Mouse (Mus musculus) erythroblast, embryonic 14.5 days (primary cell): ENCODE data around the gene Clasrp. TPM values are rescaled to one million over a fixed set of nuclear protein-coding genes. Genes with fewer than 3 reads are reported as not detected.
"Not testable (repeated sequence)": the region's sequence is repeated elsewhere in the genome, so short reads cannot be mapped to it uniquely, and the experiment has no call there.

Source experiments
- H3K27me3 ChIP-seq: 2 replicates; pipeline ENCODE4 v1.6.1; 2012; ENCODE audit warnings: inconsistent platforms; ENCODE audit not compliant: control insufficient read depth
- H3K36me3 ChIP-seq: 2 replicates; pipeline ENCODE4 v1.6.1; 2012; ENCODE audit warnings: mild to moderate bottlenecking, inconsistent platforms; ENCODE audit not compliant: control insufficient read depth
- H3K4me1 ChIP-seq: 2 replicates; pipeline ENCODE4 v1.6.1; 2012; ENCODE audit warnings: inconsistent platforms; ENCODE audit not compliant: control insufficient read depth
- H3K4me3 ChIP-seq: replicated peaks from 2 replicates; pipeline ENCODE3; 2012; ENCODE audit warnings: moderate library complexity, mild to moderate bottlenecking, inconsistent platforms
- H3K9me3 ChIP-seq: 2 replicates; pipeline ENCODE4 v1.6.1; 2012; ENCODE audit warnings: low read length, inconsistent platforms, mixed read lengths; ENCODE audit not compliant: control insufficient read depth
- GATA1 ChIP-seq: IDR thresholded peaks from 2 replicates; pipeline ENCODE4 v1.6.1; 2012; ENCODE audit warnings: low read length, inconsistent platforms, mixed read lengths
- TAL1 ChIP-seq: IDR thresholded peaks from 3 replicates; pipeline ENCODE4 v1.6.1; 2012; ENCODE audit warnings: low read length, inconsistent platforms, mixed read lengths
- polyA plus RNA-seq: library from polyadenylated mRNA; stranded (reverse); fragments of >175 nt; gene quantifications from 2 replicates; pipeline ENCODE4 v1.2.3, GENCODE M21; 2012

The Clasrp gene
- polyA plus RNA-seq, 1 experiment = 10.2 TPM

GRCm38 (mm10) chr7:19615036-19615577 is 10.8 kb upstream of the Clasrp start:
- Histone ChIP-seq H3K9me3 (peaks cover 5% of the 10 kb centered on the region), H3K4me1 (peaks cover 9% of the 10 kb centered on the region), H3K4me3 (no peak overlapping the region), H3K36me3 (no peaks in the 10 kb centered on the region; the same call in 1 of the 2 replicates), H3K27me3 (peaks cover 8% of the 10 kb centered on the region)
- no peak for TF ChIP-seq TAL1
- TF ChIP-seq GATA1 = no peak

GRCm38 (mm10) chr7:19610969-19611368 is 6.7 kb upstream of the Clasrp start:
- no peak for TF ChIP-seq TAL1
- no peak for TF ChIP-seq GATA1
- peaks cover 5% of the 10 kb centered on the region for H3K9me3 ChIP-seq
- H3K4me3 ChIP-seq = no peak overlapping the region
- H3K27me3 ChIP-seq = no peaks in the 10 kb centered on the region
- no peaks in the 10 kb centered on the region; the same call in 1 of the 2 replicates for H3K36me3 ChIP-seq
- peaks cover 8% of the 10 kb centered on the region for H3K4me1 ChIP-seq

GRCm38 (mm10) chr7:19609641-19610332 is 5.5 kb upstream of the Clasrp start:
- TF ChIP-seq GATA1 (no peak), TAL1 (no peak)

GRCm38 (mm10) chr7:19607291-19607690 is 3.0 kb upstream of the Clasrp start:
- H3K4me3 ChIP-seq = no peak overlapping the region
- H3K36me3 ChIP-seq = peaks cover 9% of the 10 kb centered on the region
- peaks cover 30% of the 10 kb centered on the region for H3K4me1 ChIP-seq
- peaks cover 5% of the 10 kb centered on the region for H3K9me3 ChIP-seq
- TF ChIP-seq GATA1 (no peak), TAL1 (no peak)
- H3K27me3 ChIP-seq = no peaks in the 10 kb centered on the region

More at GRCm38 (mm10) chr7:19609641-19610332, 5.5 kb upstream of the Clasrp start:
- Histone ChIP-seq H3K4me3 (no peak overlapping the region), H3K27me3 (no peaks in the 10 kb centered on the region), H3K9me3 (peaks cover 5% of the 10 kb centered on the region), H3K4me1 (peaks cover 8% of the 10 kb centered on the region), H3K36me3 (no peaks in the 10 kb centered on the region; the same call in 1 of the 2 replicates)

GRCm38 (mm10) chr7:19604606-19605214 is 424 bp upstream of the Clasrp start:
- not testable (repeated sequence) for H3K27me3 ChIP-seq, H3K9me3 ChIP-seq
- Histone ChIP-seq H3K4me1 (peaks cover 46% of the 10 kb centered on the region), H3K36me3 (peaks cover 32% of the 10 kb centered on the region), H3K4me3 (peak overlapping the region; percentile 70)

- Histone ChIP-seq H3K4me3 (peak overlapping the region; percentile 70), H3K36me3 (peaks cover 49% of the 10 kb centered on the region), H3K27me3 (no peaks in the 10 kb centered on the region), H3K9me3 (no peaks in the 10 kb centered on the region), H3K4me1 (peaks cover 46% of the 10 kb centered on the region)
- no peak for TF ChIP-seq TAL1
- TF ChIP-seq GATA1 = no peak
These were observed 1.2 kb downstream of the Clasrp start for GRCm38 (mm10) chr7:19603055-19603454.

GRCm38 (mm10) chr7:19600562-19600961 is 3.7 kb downstream of the Clasrp start:
- Histone ChIP-seq H3K9me3 (no peaks in the 10 kb centered on the region), H3K4me1 (peaks cover 39% of the 10 kb centered on the region), H3K4me3 (no peak overlapping the region), H3K36me3 (peaks cover 66% of the 10 kb centered on the region), H3K27me3 (no peaks in the 10 kb centered on the region)
- TF ChIP-seq GATA1 (no peak), TAL1 (no peak)

GRCm38 (mm10) chr7:19593061-19593730 is 11.1 kb downstream of the Clasrp start:
- TF ChIP-seq GATA1 (peak; percentile 55), TAL1 (peak; percentile 54; the same call in 2 of the 3 replicates)
- Histone ChIP-seq H3K27me3 (no peaks in the 10 kb centered on the region), H3K4me1 (peaks cover 35% of the 10 kb centered on the region), H3K36me3 (peaks cover 90% of the 10 kb centered on the region), H3K9me3 (no peaks in the 10 kb centered on the region), H3K4me3 (no peak overlapping the region)

- Histone ChIP-seq H3K4me3 (no peak overlapping the region), H3K9me3 (peaks cover 5% of the 10 kb centered on the region), H3K27me3 (no peaks in the 10 kb centered on the region), H3K36me3 (peaks cover 98% of the 10 kb centered on the region), H3K4me1 (peaks cover 33% of the 10 kb centered on the region)
- TF ChIP-seq GATA1 = no peak
These were observed 14.4 kb downstream of the Clasrp start for GRCm38 (mm10) chr7:19589917-19590316.
